Mouse (Mus musculus): ENCODE measurements around the gene Eif2b4. TPM values are rescaled to one million over a fixed set of nuclear protein-coding genes. Genes with fewer than 3 reads are reported as not detected.
A peak's percentile ranks its signal among the peaks of the same experiment; 100 is the strongest.

Eif2b4 gene
- total and polyA plus RNA-seq, 2 experiments from 2014 or later = 36.7 to 60.7 TPM

DNA sequence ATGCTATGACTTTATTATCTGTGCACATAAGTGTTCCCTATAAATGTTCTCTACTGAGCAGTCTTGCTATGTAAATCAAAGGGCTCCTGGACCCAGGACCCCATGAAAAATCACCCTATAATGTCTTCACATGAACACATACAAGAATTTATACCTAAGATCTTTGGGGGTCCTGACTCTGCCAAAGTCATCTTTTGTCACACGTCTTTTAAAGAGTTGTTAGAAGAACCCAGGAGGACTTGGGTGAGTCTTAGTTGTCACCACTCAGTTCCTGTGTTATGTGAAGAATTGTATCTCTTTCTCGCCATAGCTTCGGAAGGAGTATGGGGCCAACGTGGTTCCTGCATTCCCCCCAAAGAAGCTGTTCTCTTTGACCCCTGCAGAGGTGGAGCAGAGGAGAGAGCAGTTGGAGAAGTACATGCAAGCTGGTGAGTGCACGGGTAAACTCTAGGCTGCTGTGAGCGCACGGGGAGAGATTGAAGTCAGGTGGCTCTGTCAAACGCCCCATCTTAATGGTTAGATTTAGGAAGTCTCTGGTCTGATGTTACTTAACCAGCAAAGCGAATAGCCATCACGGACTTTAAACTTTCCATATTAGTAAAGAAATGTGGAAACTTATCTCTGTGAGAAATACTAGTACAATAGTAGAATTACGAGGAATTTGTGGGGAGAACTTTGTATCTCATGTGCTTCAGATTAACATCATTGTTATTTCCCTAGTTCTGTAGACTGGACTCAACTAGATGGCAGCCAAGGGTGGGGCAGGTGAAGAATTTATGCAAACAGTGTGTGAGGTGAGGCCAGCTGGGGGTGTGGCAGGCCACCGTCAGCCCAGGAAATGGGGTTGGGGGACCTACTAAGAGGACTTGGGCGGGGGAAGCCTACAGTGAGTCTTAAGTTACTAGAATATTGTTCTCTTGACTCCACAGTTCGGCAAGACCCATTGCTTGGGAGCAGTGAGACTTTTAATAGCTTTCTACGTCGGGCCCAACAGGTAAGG is 1.6 kb upstream of the Eif2b4 start:
- peak overlapping the region; percentile 78 for H3K4me2 ChIP-seq (ENCODE audit: low read depth, low read length)
- WGBS = 92% methylated on average over 16 of the region's 16 CpGs
- H3K9me3 ChIP-seq (replicated peaks; ENCODE audit: control insufficient read depth, low read length) = no peaks in the 10 kb centered on the region
- DNase-seq (ENCODE audit: low spot score) = no peak
- TF ChIP-seq EP300 (IDR thresholded peaks at IDR 0.05; ENCODE audit: low read depth) (no peak), CTCF (IDR thresholded peaks at IDR 0.05; ENCODE audit: low read depth) (no peak)
- peaks cover 64% of the 10 kb centered on the region for H3K36me3 ChIP-seq (replicated peaks; ENCODE audit: control insufficient read depth, insufficient read depth, low read length)
- H3K4me3 ChIP-seq (ENCODE audit: low read depth, low read length) = no peak overlapping the region
- ATAC-seq (ENCODE audit: insufficient read depth, low read depth) = no peak
- H3K4me1 ChIP-seq (ENCODE audit: control insufficient read depth, insufficient read depth) = peaks cover 15% of the 10 kb centered on the region
- H3K27me3 ChIP-seq (ENCODE audit: control insufficient read depth, insufficient read depth, low read length) = no peaks in the 10 kb centered on the region
- H3K27ac ChIP-seq (ENCODE audit: low read depth) = no peak overlapping the region
- H3K9ac ChIP-seq (replicated peaks; ENCODE audit: low read depth, low read length) = 0 out of 2 replicates have a peak overlapping the region, but pooled peaks have one; percentile 90

DNA sequence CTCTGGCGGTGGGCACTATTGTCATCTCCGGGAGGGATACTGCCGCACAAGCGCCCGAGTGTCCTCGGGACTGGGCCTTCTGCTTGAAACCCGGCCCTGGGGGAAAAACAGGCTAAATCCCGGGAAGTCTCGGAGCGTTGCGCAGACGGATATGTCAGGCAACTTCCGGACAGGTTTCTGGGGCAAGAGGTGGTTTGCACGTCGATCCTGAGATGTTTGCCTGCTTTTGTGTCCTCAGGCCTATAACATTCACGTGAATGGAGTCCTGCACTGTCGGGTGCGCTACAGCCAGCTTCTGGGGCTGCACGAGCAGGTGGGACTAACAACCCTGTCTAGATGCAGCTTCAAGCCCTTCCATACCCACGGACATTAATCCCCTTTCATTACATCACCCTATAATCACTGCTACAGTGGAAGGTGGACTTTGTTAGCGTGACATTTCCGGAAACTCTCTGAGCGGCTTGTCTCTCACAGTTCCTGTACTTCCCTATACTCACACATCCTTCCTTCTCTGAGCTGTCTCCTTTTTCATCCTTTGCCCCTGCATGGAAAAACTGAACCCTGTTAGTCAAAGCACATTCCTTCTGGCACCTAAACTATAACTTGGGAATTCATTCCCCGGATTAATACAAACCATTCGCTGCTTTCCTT is 526 bp upstream of the Eif2b4 start:
- Histone ChIP-seq H3K27me3 (ENCODE audit: control insufficient read depth, insufficient read depth, low read length) (no peaks in the 10 kb centered on the region), H3K36me3 (replicated peaks; ENCODE audit: control insufficient read depth, insufficient read depth, low read length) (peaks cover 62% of the 10 kb centered on the region), H3K4me3 (ENCODE audit: low read depth, low read length) (peak overlapping the region; percentile 86), H3K27ac (ENCODE audit: low read depth) (peak overlapping the region; percentile 89), H3K4me1 (ENCODE audit: control insufficient read depth, insufficient read depth) (peaks cover 15% of the 10 kb centered on the region), H3K4me2 (ENCODE audit: low read depth, low read length) (peak overlapping the region; percentile 78), H3K9ac (replicated peaks; ENCODE audit: low read depth, low read length) (peak overlapping the region; percentile 90), H3K9me3 (replicated peaks; ENCODE audit: control insufficient read depth, low read length) (no peaks in the 10 kb centered on the region)
- DNase-seq (ENCODE audit: low spot score) = no peak
- 10% methylated on average over 25 of the region's 25 CpGs for WGBS
- ATAC-seq (ENCODE audit: insufficient read depth, low read depth) = no peak
- no peak for TF ChIP-seq CTCF (IDR thresholded peaks at IDR 0.05; ENCODE audit: low read depth)
- TF ChIP-seq EP300 (IDR thresholded peaks at IDR 0.05; ENCODE audit: low read depth) = no peak

DNA sequence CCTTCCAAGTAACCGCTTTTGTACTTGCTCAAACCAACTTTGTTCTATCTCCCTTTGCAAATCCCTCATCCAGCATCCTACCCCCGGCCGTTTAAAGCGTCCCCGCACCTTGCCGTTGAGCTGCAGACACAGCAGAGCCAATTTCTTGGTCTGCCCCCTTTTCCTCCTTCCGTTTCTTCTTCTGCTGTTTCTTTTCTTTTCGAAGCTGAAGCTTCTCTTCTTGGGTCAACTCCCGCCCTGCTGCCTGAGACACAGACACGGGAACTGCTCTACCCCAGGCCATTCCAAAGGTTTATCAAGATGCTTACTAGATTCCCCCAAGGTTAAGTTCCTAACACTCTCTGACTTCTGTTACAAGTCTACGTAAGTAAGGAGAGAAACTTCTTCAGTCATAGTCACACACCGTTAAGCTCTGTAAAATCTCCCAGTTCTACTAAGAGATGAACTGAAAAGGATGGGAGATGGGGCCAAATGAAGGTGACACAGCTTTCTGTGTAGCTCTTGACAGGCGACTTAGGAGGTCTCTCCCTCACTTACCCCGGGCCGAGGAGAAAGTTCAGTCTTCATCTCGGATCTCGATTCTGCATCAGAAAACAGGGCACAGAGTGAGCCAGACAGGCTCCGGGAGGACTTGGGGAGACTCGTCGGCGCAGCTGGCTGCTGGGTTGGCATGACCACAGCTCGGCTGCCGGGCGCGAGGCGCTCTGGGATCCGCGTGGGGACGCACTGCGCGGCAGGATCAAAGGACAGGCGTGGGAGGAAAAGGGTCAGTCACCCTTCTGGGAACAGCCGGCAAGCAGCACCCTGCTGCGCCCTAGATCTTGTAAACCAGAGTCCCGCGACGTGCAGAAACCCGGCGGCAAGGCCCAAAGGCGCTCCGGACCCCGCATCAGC is 938 bp downstream of the Eif2b4 start:
- H3K27me3 ChIP-seq (ENCODE audit: control insufficient read depth, insufficient read depth, low read length) = no peaks in the 10 kb centered on the region

DNA sequence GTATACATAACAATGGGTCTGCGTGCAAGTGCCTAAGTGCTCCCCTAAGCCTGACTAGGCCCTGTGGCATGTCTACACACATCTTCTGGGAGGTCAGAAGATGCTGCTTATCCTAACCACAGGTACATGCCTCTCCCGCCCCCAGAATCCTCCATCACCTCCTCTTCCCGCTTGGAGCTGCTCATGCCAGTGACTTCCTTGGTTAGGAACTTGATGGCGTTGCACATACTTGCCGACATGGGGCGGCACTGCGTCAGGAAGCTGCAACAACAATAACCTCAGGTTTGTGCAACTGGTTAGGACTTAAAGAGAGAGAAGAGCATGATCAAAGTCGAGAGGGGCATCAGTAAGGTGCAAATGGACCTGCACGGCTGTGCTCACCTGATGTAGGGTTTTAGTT is 3.0 kb downstream of the Eif2b4 start:
- WGBS = 84% methylated on average over 9 of the region's 9 CpGs

More for the DNA sequence above, 938 bp downstream of the Eif2b4 start:
- Histone ChIP-seq H3K9ac (replicated peaks; ENCODE audit: low read depth, low read length) (peak overlapping the region; percentile 90), H3K36me3 (replicated peaks; ENCODE audit: control insufficient read depth, insufficient read depth, low read length) (peaks cover 61% of the 10 kb centered on the region), H3K9me3 (replicated peaks; ENCODE audit: control insufficient read depth, low read length) (no peaks in the 10 kb centered on the region), H3K4me3 (ENCODE audit: low read depth, low read length) (peak overlapping the region; percentile 86), H3K27ac (ENCODE audit: low read depth) (peak overlapping the region; percentile 89), H3K4me2 (ENCODE audit: low read depth, low read length) (peak overlapping the region; percentile 78), H3K4me1 (ENCODE audit: control insufficient read depth, insufficient read depth) (peaks cover 15% of the 10 kb centered on the region)
- ATAC-seq (ENCODE audit: insufficient read depth, low read depth) = peak; percentile 71
- TF ChIP-seq EP300 (IDR thresholded peaks at IDR 0.05; ENCODE audit: low read depth) (no peak), CTCF (IDR thresholded peaks at IDR 0.05; ENCODE audit: low read depth) (no peak)
- 10% methylated on average over 42 of the region's 42 CpGs for WGBS
- peak; percentile 71 for DNase-seq (ENCODE audit: low spot score)

More for the DNA sequence above, 3.0 kb downstream of the Eif2b4 start:
- H3K9me3 ChIP-seq (replicated peaks; ENCODE audit: control insufficient read depth, low read length) = no peaks in the 10 kb centered on the region
- no peaks in the 10 kb centered on the region for H3K27me3 ChIP-seq (ENCODE audit: control insufficient read depth, insufficient read depth, low read length)
- H3K4me3 ChIP-seq (ENCODE audit: low read depth, low read length) = no peak overlapping the region
- H3K4me2 ChIP-seq (ENCODE audit: low read depth, low read length) = no peak overlapping the region
- no peak for TF ChIP-seq EP300 (IDR thresholded peaks at IDR 0.05; ENCODE audit: low read depth)
- no peak for TF ChIP-seq CTCF (IDR thresholded peaks at IDR 0.05; ENCODE audit: low read depth)
- ATAC-seq (ENCODE audit: insufficient read depth, low read depth) (no peak), DNase-seq (ENCODE audit: low spot score) (no peak)
- no peak overlapping the region for H3K27ac ChIP-seq (ENCODE audit: low read depth)
- peaks cover 15% of the 10 kb centered on the region for H3K4me1 ChIP-seq (ENCODE audit: control insufficient read depth, insufficient read depth)
- H3K9ac ChIP-seq (replicated peaks; ENCODE audit: low read depth, low read length) = no peak overlapping the region
- H3K36me3 ChIP-seq (replicated peaks; ENCODE audit: control insufficient read depth, insufficient read depth, low read length) = peaks cover 48% of the 10 kb centered on the region

Data from heart, postnatal 0 days (tissue).